Mouse (Mus musculus): ENCODE measurements around the gene Nfatc2ip.

GRCm38 (mm10) chr7:126388185-126388584 is 8.4 kb downstream of the Nfatc2ip start:
- TF ChIP-seq TCF3 (IDR thresholded peaks at IDR 0.05; ENCODE audit: insufficient read length, low read depth) = no peak
- no peak for TF ChIP-seq SRF (IDR thresholded peaks at IDR 0.05; ENCODE audit: control insufficient read depth, insufficient read length, low read depth)
- TF ChIP-seq POLR2A (IDR thresholded peaks at IDR 0.05; ENCODE audit: insufficient read length, low read depth) = no peak
- no peak for TF ChIP-seq USF1 (IDR thresholded peaks at IDR 0.05; ENCODE audit: low read depth)
- no peak for TF ChIP-seq REST (IDR thresholded peaks at IDR 0.05; ENCODE audit: insufficient read depth, insufficient read length)
- TF ChIP-seq MAX (IDR thresholded peaks at IDR 0.05; ENCODE audit: low read depth) = no peak
- no peak for TF ChIP-seq TCF12 (IDR thresholded peaks at IDR 0.05; ENCODE audit: insufficient read depth, poor library complexity, severe bottlenecking)
- TF ChIP-seq POLR2AphosphoS2 (IDR thresholded peaks at IDR 0.05; ENCODE audit: insufficient read length, low read depth) = no peak
- TF ChIP-seq MYOG (IDR thresholded peaks at IDR 0.05; ENCODE audit: control insufficient read depth in 1 of 3, insufficient read depth in 1 of 3, insufficient read length in 2 of 3, low read depth in 2 of 3) = no peak
- TF ChIP-seq MYOD1 (IDR thresholded peaks at IDR 0.05; ENCODE audit: control insufficient read depth in 1 of 3, insufficient read length in 2 of 3, low read depth in 2 of 3) = no peak
- TF ChIP-seq CEBPB (IDR thresholded peaks at IDR 0.05; ENCODE audit: insufficient read depth, poor library complexity, severe bottlenecking) = no peak

All from myocyte (in vitro differentiated cells).